Mouse (Mus musculus) intestine, postnatal 0 days (tissue): ENCODE measurements around the gene Mipep. TPM values are rescaled to one million over a fixed set of nuclear protein-coding genes. Genes with fewer than 3 reads are reported as not detected.
A peak's percentile ranks its signal among the peaks of the same experiment; 100 is the strongest.

Experiments
- ATAC-seq: fragments of 200-750 bp; cut with Nextera tagmentation; 2 replicates; pipeline ENCODE4 v1.8.0; 2017; ENCODE audit warnings: mild to moderate bottlenecking, moderate TSS enrichment, moderate library complexity
- H3K27ac ChIP-seq: fragments of 300-500 bp; sonication (generic); 2 replicates; pipeline ENCODE4 v1.5.1; 2014; ENCODE audit warnings: mild to moderate bottlenecking, low read depth, low read length, moderate library complexity
- H3K27me3 ChIP-seq: fragments of 300-500 bp; sonication (generic); replicated peaks from 2 replicates; pipeline ENCODE4 v1.6.1; 2014; ENCODE audit warnings: low read length, mixed read lengths; ENCODE audit not compliant: control insufficient read depth, insufficient read depth
- H3K36me3 ChIP-seq: fragments of 300-500 bp; sonication (generic); 2 replicates; pipeline ENCODE4 v1.6.1; 2014; ENCODE audit warnings: mild to moderate bottlenecking, moderate library complexity; ENCODE audit not compliant: control insufficient read depth, insufficient read depth
- H3K4me1 ChIP-seq: fragments of 300-500 bp; sonication (generic); replicated peaks from 2 replicates; pipeline ENCODE4 v1.6.1; 2014; ENCODE audit warnings: antibody characterized with exemption, low read length, mixed read lengths; ENCODE audit not compliant: control insufficient read depth, insufficient read depth
- H3K4me2 ChIP-seq: fragments of 300-500 bp; sonication (generic); replicated peaks from 2 replicates; pipeline ENCODE4 v1.6.1; 2014; ENCODE audit warnings: low read depth, mild to moderate bottlenecking, moderate library complexity
- H3K4me3 ChIP-seq: fragments of 300-500 bp; sonication (generic); 2 replicates; pipeline ENCODE4 v1.5.1; 2014; ENCODE audit warnings: low read depth, low read length
- H3K9ac ChIP-seq: fragments of 300-500 bp; sonication (generic); 2 replicates; pipeline ENCODE4 v1.6.1; 2014; ENCODE audit warnings: mild to moderate bottlenecking, low read depth, low read length
- H3K9me3 ChIP-seq: fragments of 300-500 bp; sonication (generic); 2 replicates; pipeline ENCODE4 v1.6.1; 2016; ENCODE audit warnings: mixed run types; ENCODE audit not compliant: control insufficient read depth
- CTCF ChIP-seq: sonication (generic); IDR thresholded peaks from 2 replicates; pipeline ENCODE4 v1.5.1; 2016; ENCODE audit warnings: low read depth, mild to moderate bottlenecking, control low read depth, antibody characterized with exemption, moderate library complexity
- WGBS: fragments of 180-500 bp; shearing (Covaris S2); extraction: QIAGEN DNeasy Blood & Tissue Kit; methylation state at CpG from one replicate; pipeline ENCODE4 v1.1.7; 2014; 5-methylcytosine and 5-hydroxymethylcytosine counted together
- polyA plus RNA-seq: library from polyadenylated mRNA; unstranded; fragments of >200 nt; fragmentation: Nextera tagmentation; extraction: Ambion mirVana; gene quantifications from 2 replicates; pipeline ENCODE4 v1.2.1, GENCODE M21; 2015

Mipep gene
- polyA plus RNA-seq, 1 experiment from 2014 or later, result 7.0 TPM

- no peak overlapping the region for H3K4me3 ChIP-seq
- ATAC-seq, result peak; percentile 75
- no peaks in the 10 kb centered on the region for H3K27me3 ChIP-seq
- no peaks in the 10 kb centered on the region for H3K4me1 ChIP-seq
- H3K27ac ChIP-seq, result peak overlapping the region; percentile 11; the same call in 1 of the 2 replicates
- H3K9ac ChIP-seq, result no peak overlapping the region
- H3K4me2 ChIP-seq, result no peak overlapping the region
- WGBS, result 58% methylated on average over 8 of the region's 8 CpGs
- H3K9me3 ChIP-seq, result no peaks in the 10 kb centered on the region
- peaks cover 70% of the 10 kb centered on the region for H3K36me3 ChIP-seq
- no peak for TF ChIP-seq CTCF
Observed at GRCm38 (mm10) chr14:60759097-60759496, 25.3 kb upstream of the Mipep start.

DNA sequence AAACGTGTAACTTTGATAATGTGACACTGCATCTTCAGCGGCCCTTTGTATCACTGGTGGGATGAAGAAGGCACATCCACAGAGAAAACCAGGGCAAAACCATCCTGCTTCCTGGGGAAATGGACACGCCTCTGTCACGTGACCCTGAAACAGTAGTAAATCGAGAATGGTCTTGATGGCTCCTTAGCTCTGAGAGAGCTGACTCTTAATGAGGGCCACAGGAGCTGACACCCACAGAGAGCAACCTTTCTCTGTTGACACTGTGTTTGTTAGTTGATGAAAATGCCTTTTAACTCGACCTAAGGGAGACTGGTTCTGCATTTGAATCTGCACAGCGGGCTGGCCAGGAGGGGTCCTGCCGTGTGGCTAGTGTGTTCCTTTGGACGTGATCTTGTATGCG, 22.6 kb upstream of the Mipep start:
- no peak for TF ChIP-seq CTCF
- Histone ChIP-seq H3K4me1 (no peaks in the 10 kb centered on the region), H3K4me2 (no peak overlapping the region), H3K9me3 (no peaks in the 10 kb centered on the region), H3K9ac (no peak overlapping the region), H3K36me3 (peaks cover 51% of the 10 kb centered on the region), H3K27ac (no peak overlapping the region), H3K27me3 (no peaks in the 10 kb centered on the region), H3K4me3 (no peak overlapping the region)
- ATAC-seq, result no peak
- WGBS, result 77% methylated on average over 10 of the region's 10 CpGs

DNA sequence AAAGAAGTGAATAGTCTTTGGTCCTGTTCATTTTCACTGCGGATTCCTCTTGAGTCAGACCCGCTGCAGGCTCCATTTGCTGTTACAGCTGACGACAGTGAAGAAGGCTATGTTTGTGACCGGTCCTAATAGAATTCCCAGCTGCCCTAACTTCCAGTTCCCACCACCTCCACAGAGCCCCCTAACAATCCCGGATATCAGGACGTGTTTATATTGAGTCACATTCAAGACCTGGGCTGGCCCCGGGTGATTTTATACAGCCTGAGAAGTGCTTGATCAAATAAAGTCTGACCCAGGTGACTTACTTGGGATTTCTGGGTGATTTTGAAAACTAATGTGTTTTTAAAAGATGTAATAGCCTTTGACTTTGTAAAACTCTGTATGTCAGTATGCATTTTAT, 21.6 kb upstream of the Mipep start:
- Histone ChIP-seq H3K27me3 (no peaks in the 10 kb centered on the region), H3K4me3 (no peak overlapping the region), H3K4me1 (no peaks in the 10 kb centered on the region), H3K27ac (no peak overlapping the region), H3K9me3 (no peaks in the 10 kb centered on the region), H3K9ac (no peak overlapping the region), H3K36me3 (peaks cover 44% of the 10 kb centered on the region), H3K4me2 (no peak overlapping the region)
- 47% methylated on average over 7 of the region's 7 CpGs for WGBS
- ATAC-seq, result no peak
- no peak for TF ChIP-seq CTCF

- Histone ChIP-seq H3K27ac (no peak overlapping the region), H3K4me3 (no peak overlapping the region), H3K36me3 (peaks cover 34% of the 10 kb centered on the region), H3K27me3 (no peaks in the 10 kb centered on the region), H3K4me2 (no peak overlapping the region), H3K4me1 (no peaks in the 10 kb centered on the region), H3K9me3 (no peaks in the 10 kb centered on the region), H3K9ac (no peak overlapping the region)
- 86% methylated on average over 5 of the region's 5 CpGs for WGBS
- no peak for ATAC-seq
- no peak for TF ChIP-seq CTCF
Observed at GRCm38 (mm10) chr14:60763746-60764145, 20.6 kb upstream of the Mipep start.

DNA sequence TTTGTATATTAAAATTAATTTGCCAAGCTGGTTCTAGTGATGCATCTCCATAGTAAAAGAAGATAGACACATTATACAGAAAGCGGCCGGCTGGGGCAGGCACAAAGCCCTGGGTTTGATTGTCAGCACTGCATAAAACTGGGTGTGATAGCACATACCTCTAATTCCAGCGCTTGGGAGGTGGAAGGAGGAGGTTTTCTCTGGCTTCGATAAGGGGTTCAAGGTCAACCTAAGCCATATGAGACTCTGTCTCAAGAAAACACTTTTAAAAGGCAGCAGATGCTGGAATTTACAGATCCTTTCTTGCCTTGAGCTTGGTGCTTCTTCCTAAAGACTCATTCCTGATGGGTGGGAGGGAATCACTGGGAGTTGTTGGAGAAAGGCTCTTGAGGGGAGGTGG, 19.8 kb upstream of the Mipep start:
- H3K27me3 ChIP-seq, result no peaks in the 10 kb centered on the region
- no peak overlapping the region for H3K4me2 ChIP-seq
- H3K9ac ChIP-seq, result no peak overlapping the region
- ATAC-seq, result no peak
- H3K9me3 ChIP-seq, result no peaks in the 10 kb centered on the region
- no peaks in the 10 kb centered on the region for H3K4me1 ChIP-seq
- 73% methylated on average over 4 of the region's 4 CpGs for WGBS
- H3K27ac ChIP-seq, result no peak overlapping the region
- peaks cover 32% of the 10 kb centered on the region for H3K36me3 ChIP-seq
- no peak for TF ChIP-seq CTCF
- H3K4me3 ChIP-seq, result no peak overlapping the region

DNA sequence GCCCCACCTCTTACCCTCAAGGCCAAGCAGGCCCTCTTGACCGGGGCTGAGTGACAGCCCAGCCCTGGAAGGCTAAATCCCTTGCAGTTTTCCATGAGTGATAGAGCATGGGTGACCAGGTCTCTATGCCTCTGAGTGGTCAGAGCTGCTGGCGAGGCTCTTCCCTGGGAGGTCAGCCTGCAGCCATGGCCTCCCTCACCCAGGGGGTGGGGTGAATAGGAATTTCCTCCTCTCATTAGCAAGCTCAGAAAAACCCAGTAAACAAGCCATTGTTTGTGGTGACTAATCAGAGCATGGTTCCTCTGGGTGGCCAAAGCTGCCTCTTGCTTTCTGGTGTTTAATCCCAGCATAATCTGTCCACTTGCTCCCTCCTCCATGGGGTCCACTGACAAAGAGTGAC, 19.3 kb upstream of the Mipep start:
- Histone ChIP-seq H3K4me3 (no peak overlapping the region), H3K27ac (no peak overlapping the region), H3K4me2 (no peak overlapping the region), H3K36me3 (peaks cover 31% of the 10 kb centered on the region), H3K27me3 (no peaks in the 10 kb centered on the region), H3K9ac (no peak overlapping the region), H3K9me3 (no peaks in the 10 kb centered on the region), H3K4me1 (no peaks in the 10 kb centered on the region)
- WGBS, result 54% methylated on average over 2 of the region's 2 CpGs
- no peak for TF ChIP-seq CTCF
- no peak for ATAC-seq

GRCm38 (mm10) chr14:60767884-60768283, 16.5 kb upstream of the Mipep start, which contains the start of gene C1qtnf9:
TSS of gene C1qtnf9 (plus strand) at chr14:60768134.
- Histone ChIP-seq H3K36me3 (peaks cover 3% of the 10 kb centered on the region; the same call in 1 of the 2 replicates), H3K27ac (no peak within 1 kb of the TSS), H3K9ac (no peak within 1 kb of the TSS), H3K9me3 (no peaks in the 10 kb centered on the region), H3K27me3 (no peaks in the 10 kb centered on the region), H3K4me1 (no peaks in the 10 kb centered on the region), H3K4me2 (no peak within 1 kb of the TSS), H3K4me3 (no peak within 1 kb of the TSS)
- 62% methylated on average over 4 of the region's 4 CpGs for WGBS
- TF ChIP-seq CTCF, result no peak
- no peak for ATAC-seq
